Mouse (Mus musculus): ENCODE results near the gene Hnrnph1. TPM values are rescaled to one million over a fixed set of nuclear protein-coding genes. Genes with fewer than 3 reads are reported as not detected.
"Not testable (repeated sequence)": the region's sequence is repeated elsewhere in the genome, so short reads cannot be mapped to it uniquely, and the experiment has no call there.

Gene Hnrnph1
- polyA plus RNA-seq, 1 experiment from 2014 or later = 475 TPM

DNA sequence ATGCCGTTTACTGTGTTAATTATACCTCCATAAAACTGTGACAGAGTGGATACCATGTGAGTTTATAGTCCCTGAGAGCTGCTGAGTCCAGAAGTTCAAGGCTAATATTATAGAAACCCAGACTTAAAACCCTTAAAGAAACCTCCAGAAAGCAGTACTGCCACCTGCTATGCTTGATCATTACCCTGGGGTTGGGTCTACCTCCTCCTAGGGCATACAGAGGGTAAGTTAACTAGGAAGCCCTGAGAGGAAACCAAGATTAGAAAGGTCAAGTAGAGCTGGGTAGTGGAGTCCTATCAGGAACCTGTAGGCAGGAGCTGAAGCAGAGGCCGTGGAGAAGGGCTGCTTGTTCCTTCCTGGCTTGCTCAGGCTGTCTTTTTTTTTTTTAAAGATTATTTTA is 24.6 kb upstream of the Hnrnph1 start:
- Histone ChIP-seq H3K4me2 (replicated peaks; ENCODE audit: low read depth, low read length) (no peak overlapping the region), H3K9ac (replicated peaks; ENCODE audit: low read depth, low read length) (no peak overlapping the region), H3K4me3 (ENCODE audit: low read depth, low read length) (no peak overlapping the region), H3K4me1 (ENCODE audit: control insufficient read depth, insufficient read depth, low read length) (no peaks in the 10 kb centered on the region), H3K36me3 (ENCODE audit: control insufficient read depth, insufficient read depth, low read length) (no peaks in the 10 kb centered on the region), H3K9me3 (ENCODE audit: control insufficient read depth, low read depth, low read length) (peaks cover 3% of the 10 kb centered on the region; the same call in 1 of the 2 replicates), H3K27me3 (ENCODE audit: control insufficient read depth, insufficient read depth, low read length) (no peaks in the 10 kb centered on the region), H3K27ac (ENCODE audit: low read length) (no peak overlapping the region)
- 82% methylated on average over 2 of the region's 2 CpGs for WGBS
- no peak for ATAC-seq (ENCODE audit: insufficient number of reproducible peaks, insufficient read depth, low FRiP score, low read depth)

DNA sequence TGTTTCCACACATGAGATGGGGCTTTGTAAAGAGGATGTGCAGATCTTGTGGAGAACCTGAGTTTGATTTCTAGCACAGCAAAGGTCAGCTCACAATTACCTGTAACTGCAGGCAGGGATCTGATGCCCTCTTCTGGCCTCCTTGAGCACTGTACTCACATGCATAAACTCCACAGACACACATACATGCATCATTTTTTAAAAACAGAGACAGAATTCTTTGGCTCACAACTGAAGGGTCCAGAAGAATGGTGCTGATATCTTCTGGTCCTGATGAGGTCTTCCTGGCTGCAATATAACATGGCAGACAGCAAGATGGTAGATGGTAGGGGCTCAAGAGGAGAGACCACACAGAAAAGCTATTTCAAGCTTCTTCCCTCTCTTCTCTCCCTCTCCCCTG is 22.6 kb upstream of the Hnrnph1 start, which contains the start of gene Cby3:
Cby3 (plus strand) TSS at position 301 of the 400 bp plus-strand sequence.
- Histone ChIP-seq H3K4me1 (ENCODE audit: control insufficient read depth, insufficient read depth, low read length) (no peaks in the 10 kb centered on the region), H3K9ac (replicated peaks; ENCODE audit: low read depth, low read length) (no peak within 1 kb of the TSS), H3K4me2 (replicated peaks; ENCODE audit: low read depth, low read length) (no peak within 1 kb of the TSS), H3K9me3 (ENCODE audit: control insufficient read depth, low read depth, low read length) (peaks cover 3% of the 10 kb centered on the region; the same call in 1 of the 2 replicates), H3K36me3 (ENCODE audit: control insufficient read depth, insufficient read depth, low read length) (no peaks in the 10 kb centered on the region), H3K27me3 (ENCODE audit: control insufficient read depth, insufficient read depth, low read length) (no peaks in the 10 kb centered on the region), H3K27ac (ENCODE audit: low read length) (no peak within 1 kb of the TSS), H3K4me3 (ENCODE audit: low read depth, low read length) (no peak within 1 kb of the TSS)
- no peak for ATAC-seq (ENCODE audit: insufficient number of reproducible peaks, insufficient read depth, low FRiP score, low read depth)

DNA sequence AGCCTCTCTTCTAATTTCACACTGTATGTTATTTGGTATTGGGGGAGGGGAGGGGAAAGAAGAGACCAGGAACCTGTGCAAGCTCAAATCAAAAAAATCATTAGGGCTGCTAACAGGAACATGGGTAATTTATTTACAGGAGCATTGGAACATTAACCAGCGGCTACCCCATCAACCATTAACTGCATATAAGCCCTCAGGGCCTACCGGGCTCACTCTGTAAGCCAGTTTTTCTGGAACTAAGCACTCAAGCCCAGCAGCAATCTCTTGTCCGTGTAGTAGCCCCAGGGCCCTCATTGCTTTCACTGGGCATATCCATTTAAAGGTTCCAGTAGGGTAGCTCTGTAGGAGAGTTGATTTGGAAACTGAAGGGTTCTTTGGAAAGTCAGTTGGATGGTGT is 21.9 kb upstream of the Hnrnph1 start:
- no peak overlapping the region for H3K27ac ChIP-seq (ENCODE audit: low read length)
- H3K9me3 ChIP-seq (ENCODE audit: control insufficient read depth, low read depth, low read length) = peaks cover 3% of the 10 kb centered on the region; the same call in 1 of the 2 replicates
- H3K4me2 ChIP-seq (replicated peaks; ENCODE audit: low read depth, low read length) = no peak overlapping the region
- no peak for ATAC-seq (ENCODE audit: insufficient number of reproducible peaks, insufficient read depth, low FRiP score, low read depth)
- no peaks in the 10 kb centered on the region for H3K27me3 ChIP-seq (ENCODE audit: control insufficient read depth, insufficient read depth, low read length)
- WGBS = 67% methylated on average over 3 of the region's 3 CpGs
- H3K4me1 ChIP-seq (ENCODE audit: control insufficient read depth, insufficient read depth, low read length) = no peaks in the 10 kb centered on the region
- no peak overlapping the region for H3K4me3 ChIP-seq (ENCODE audit: low read depth, low read length)
- H3K36me3 ChIP-seq (ENCODE audit: control insufficient read depth, insufficient read depth, low read length) = no peaks in the 10 kb centered on the region
- H3K9ac ChIP-seq (replicated peaks; ENCODE audit: low read depth, low read length) = no peak overlapping the region

DNA sequence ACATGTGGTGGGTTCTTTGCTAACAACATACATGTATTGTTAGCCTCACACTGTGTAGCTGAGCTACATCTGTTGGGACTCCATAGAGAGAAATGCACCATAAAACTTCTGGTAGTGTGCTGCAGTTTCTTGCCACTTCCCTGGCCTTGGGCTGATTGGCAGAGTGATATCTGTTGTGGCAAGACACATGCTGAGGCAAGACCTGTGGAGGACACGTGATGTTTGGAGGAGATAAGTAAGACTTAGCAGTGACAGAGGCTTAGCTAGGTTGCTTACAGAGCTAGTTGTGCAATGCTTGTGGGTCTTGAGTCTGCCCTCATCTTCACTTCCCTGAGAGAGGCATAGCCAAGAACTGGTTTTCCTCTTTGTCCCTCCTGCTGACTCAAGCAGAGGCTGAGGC is 21.4 kb upstream of the Hnrnph1 start:
- H3K27ac ChIP-seq (ENCODE audit: low read length) = no peak overlapping the region
- 58% methylated on average over 1 of the region's 1 CpGs for WGBS
- H3K27me3 ChIP-seq (ENCODE audit: control insufficient read depth, insufficient read depth, low read length) = no peaks in the 10 kb centered on the region
- peaks cover 3% of the 10 kb centered on the region; the same call in 1 of the 2 replicates for H3K9me3 ChIP-seq (ENCODE audit: control insufficient read depth, low read depth, low read length)
- no peak overlapping the region for H3K4me3 ChIP-seq (ENCODE audit: low read depth, low read length)
- H3K4me1 ChIP-seq (ENCODE audit: control insufficient read depth, insufficient read depth, low read length) = no peaks in the 10 kb centered on the region
- no peak for ATAC-seq (ENCODE audit: insufficient number of reproducible peaks, insufficient read depth, low FRiP score, low read depth)
- H3K36me3 ChIP-seq (ENCODE audit: control insufficient read depth, insufficient read depth, low read length) = no peaks in the 10 kb centered on the region
- no peak overlapping the region for H3K9ac ChIP-seq (replicated peaks; ENCODE audit: low read depth, low read length)
- H3K4me2 ChIP-seq (replicated peaks; ENCODE audit: low read depth, low read length) = no peak overlapping the region

DNA sequence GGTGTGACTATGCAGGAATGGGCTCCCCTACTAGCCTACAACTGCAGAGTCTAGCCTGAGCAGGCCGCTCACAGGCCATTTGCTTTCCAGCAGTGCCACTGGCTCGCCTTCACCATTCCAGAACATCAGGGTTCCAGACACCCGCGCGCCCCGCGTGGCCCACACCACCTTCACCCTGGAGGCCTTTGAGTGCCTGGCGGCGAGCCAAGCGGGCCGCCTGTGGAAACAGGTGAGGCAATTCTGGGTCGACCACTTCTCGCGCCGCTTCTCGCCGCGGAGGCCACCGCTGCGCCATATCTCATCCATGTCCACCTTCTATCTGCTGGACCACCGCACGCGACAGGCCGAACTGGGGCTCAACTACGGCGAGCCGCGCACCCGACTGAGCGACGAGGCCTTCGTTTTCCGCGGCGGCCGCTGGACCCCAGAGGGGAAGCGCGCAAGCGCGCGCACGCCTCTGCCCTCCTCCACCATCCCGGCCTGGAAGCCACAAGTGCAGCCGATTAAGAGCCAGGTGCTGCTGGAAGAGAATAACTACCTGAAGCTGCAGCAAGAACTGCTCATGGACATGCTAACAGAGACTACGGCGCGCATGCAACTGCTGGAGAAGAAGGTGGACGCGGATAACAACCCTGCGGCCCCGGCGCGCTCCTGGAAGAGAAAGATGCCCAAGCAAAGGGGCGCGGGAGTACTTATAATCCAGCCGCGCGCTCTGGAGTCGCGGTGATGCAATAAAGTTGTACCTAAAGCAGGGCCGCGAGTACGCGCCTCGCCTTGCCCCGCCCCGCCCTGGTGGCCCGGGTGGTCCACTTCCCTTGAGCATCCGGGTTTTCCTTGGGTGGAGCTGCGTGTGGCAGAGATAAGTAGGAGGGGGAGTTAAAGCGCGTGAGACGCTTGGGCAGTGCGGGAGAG is 17.6 kb upstream of the Hnrnph1 start:
- WGBS = 2% methylated on average over 74 of the region's 74 CpGs

DNA sequence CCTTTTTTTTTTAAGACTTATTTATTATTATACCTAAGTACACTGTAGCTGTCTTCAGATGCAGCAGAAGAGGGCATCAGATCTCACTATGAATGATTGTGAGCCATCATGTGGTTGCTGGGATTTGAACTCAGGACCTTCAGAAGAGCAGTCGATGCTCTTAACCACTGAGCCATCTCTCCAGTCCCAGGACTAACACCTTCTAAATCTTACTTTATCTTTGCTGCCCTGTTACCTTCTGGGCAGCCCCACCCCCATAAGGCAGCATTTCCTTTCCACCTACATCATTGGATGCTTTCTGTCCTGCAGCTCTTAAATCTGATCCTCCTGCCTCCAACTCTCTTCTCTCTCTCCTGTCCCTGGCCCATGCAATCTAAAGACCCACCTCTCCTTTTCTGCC is 15.5 kb upstream of the Hnrnph1 start:
- not testable (repeated sequence) for H3K4me2 ChIP-seq (replicated peaks; ENCODE audit: low read depth, low read length); H3K9ac ChIP-seq (replicated peaks; ENCODE audit: low read depth, low read length); H3K36me3 ChIP-seq (ENCODE audit: control insufficient read depth, insufficient read depth, low read length); H3K27me3 ChIP-seq (ENCODE audit: control insufficient read depth, insufficient read depth, low read length); H3K4me1 ChIP-seq (ENCODE audit: control insufficient read depth, insufficient read depth, low read length); H3K27ac ChIP-seq (ENCODE audit: low read length); ATAC-seq (ENCODE audit: insufficient number of reproducible peaks, insufficient read depth, low FRiP score, low read depth); H3K9me3 ChIP-seq (ENCODE audit: control insufficient read depth, low read depth, low read length); H3K4me3 ChIP-seq (ENCODE audit: low read depth, low read length)
- WGBS = 91% methylated on average over 1 of the region's 1 CpGs

More for the DNA sequence above, 17.6 kb upstream of the Hnrnph1 start:
- Histone ChIP-seq H3K4me1 (ENCODE audit: control insufficient read depth, insufficient read depth, low read length) (no peaks in the 10 kb centered on the region), H3K27ac (ENCODE audit: low read length) (no peak overlapping the region), H3K4me3 (ENCODE audit: low read depth, low read length) (peak overlapping the region; percentile 46), H3K9ac (replicated peaks; ENCODE audit: low read depth, low read length) (peak overlapping the region; percentile 45), H3K36me3 (ENCODE audit: control insufficient read depth, insufficient read depth, low read length) (no peaks in the 10 kb centered on the region), H3K9me3 (ENCODE audit: control insufficient read depth, low read depth, low read length) (peaks cover under 1% of the 10 kb centered on the region; the same call in 1 of the 2 replicates), H3K27me3 (ENCODE audit: control insufficient read depth, insufficient read depth, low read length) (no peaks in the 10 kb centered on the region), H3K4me2 (replicated peaks; ENCODE audit: low read depth, low read length) (peak overlapping the region; percentile 90)
- ATAC-seq (ENCODE audit: insufficient number of reproducible peaks, insufficient read depth, low FRiP score, low read depth) = peak; percentile 73

DNA sequence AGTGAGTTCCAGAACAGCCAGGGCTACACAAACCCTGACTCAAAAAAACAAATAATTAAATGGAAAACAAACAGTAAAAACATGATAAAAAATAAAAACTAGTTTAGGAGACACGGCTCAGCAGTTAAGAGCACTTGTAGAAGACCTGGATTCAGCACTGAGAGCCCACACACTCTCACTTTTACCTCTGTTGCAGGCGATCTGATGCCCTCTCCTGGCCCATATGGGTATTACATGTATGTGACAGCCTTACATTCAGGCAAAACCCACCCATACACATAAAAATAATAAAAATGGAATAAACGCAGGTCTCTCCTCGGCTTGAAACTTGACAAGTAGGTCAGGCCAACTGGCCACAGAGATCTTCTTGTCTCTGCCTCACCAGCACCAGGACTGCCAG is 12.2 kb upstream of the Hnrnph1 start:
- H3K4me2 ChIP-seq (replicated peaks; ENCODE audit: low read depth, low read length) = no peak overlapping the region
- no peak for ATAC-seq (ENCODE audit: insufficient number of reproducible peaks, insufficient read depth, low FRiP score, low read depth)
- H3K9me3 ChIP-seq (ENCODE audit: control insufficient read depth, low read depth, low read length) = no peaks in the 10 kb centered on the region
- H3K27me3 ChIP-seq (ENCODE audit: control insufficient read depth, insufficient read depth, low read length) = no peaks in the 10 kb centered on the region
- H3K9ac ChIP-seq (replicated peaks; ENCODE audit: low read depth, low read length) = no peak overlapping the region
- no peaks in the 10 kb centered on the region for H3K4me1 ChIP-seq (ENCODE audit: control insufficient read depth, insufficient read depth, low read length)
- WGBS = 10% methylated on average over 4 of the region's 4 CpGs
- H3K27ac ChIP-seq (ENCODE audit: low read length) = no peak overlapping the region
- H3K36me3 ChIP-seq (ENCODE audit: control insufficient read depth, insufficient read depth, low read length) = no peaks in the 10 kb centered on the region
- no peak overlapping the region for H3K4me3 ChIP-seq (ENCODE audit: low read depth, low read length)

DNA sequence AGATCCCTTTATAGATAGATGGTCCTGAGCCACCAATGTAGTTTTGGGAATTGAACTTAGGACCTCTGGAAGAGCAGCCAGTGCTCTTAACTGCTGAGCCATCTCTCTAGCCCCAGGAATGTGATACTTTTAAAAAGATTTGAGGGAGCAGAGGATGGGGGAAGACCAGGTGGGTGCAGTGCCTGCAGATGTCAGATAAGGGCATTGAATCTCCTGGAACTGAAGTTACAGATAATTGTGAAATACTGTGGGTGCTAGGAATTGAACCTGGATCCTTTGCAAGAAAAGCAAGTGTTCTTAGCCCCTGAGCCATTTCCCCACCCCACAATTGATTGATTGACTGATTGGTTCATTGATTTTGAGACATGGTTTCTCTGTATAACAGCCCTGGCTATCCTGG is 11.5 kb upstream of the Hnrnph1 start:
- no peak for ATAC-seq (ENCODE audit: insufficient number of reproducible peaks, insufficient read depth, low FRiP score, low read depth)
- Histone ChIP-seq H3K4me3 (ENCODE audit: low read depth, low read length) (no peak overlapping the region), H3K4me2 (replicated peaks; ENCODE audit: low read depth, low read length) (no peak overlapping the region), H3K9me3 (ENCODE audit: control insufficient read depth, low read depth, low read length) (no peaks in the 10 kb centered on the region), H3K36me3 (ENCODE audit: control insufficient read depth, insufficient read depth, low read length) (no peaks in the 10 kb centered on the region), H3K27me3 (ENCODE audit: control insufficient read depth, insufficient read depth, low read length) (no peaks in the 10 kb centered on the region), H3K27ac (ENCODE audit: low read length) (no peak overlapping the region), H3K4me1 (ENCODE audit: control insufficient read depth, insufficient read depth, low read length) (no peaks in the 10 kb centered on the region), H3K9ac (replicated peaks; ENCODE audit: low read depth, low read length) (no peak overlapping the region)

Measured in stomach, embryonic 14.5 days (tissue).